Mouse (Mus musculus) E14TG2a.4 (cell line): ENCODE measurements at regions not wholly inside any gene's neighbourhood (a gene's known extent, or its start where the extent isn't known, plus 50 kb on each side); places are given as distances from the start of the nearest gene placed in this dataset.

ENCODE experiments used
- CTCF ChIP-seq: conservative IDR thresholded peaks from 2 replicates; pipeline ENCODE4 v1.5.1; 2014; ENCODE audit warnings: low read length
- NANOG ChIP-seq: IDR thresholded peaks from 2 replicates; pipeline ENCODE4 v1.6.1; 2014; ENCODE audit warnings: borderline replicate concordance, low read length, mixed read lengths

- TF ChIP-seq CTCF (no peak), NANOG (no peak)
Measured at GRCm38 (mm10) chr1:26426383-26426782, 260.9 kb downstream of the 4931408C20Rik start.
